Mouse (Mus musculus): ENCODE measurements around the gene Kcnd3. TPM values are rescaled to one million over a fixed set of nuclear protein-coding genes. Genes with fewer than 3 reads are reported as not detected.
A peak's percentile ranks its signal among the peaks of the same experiment; 100 is the strongest.

Kcnd3 gene
- total RNA-seq, 2 experiments from 2014 or later, result 40.5 to 63.4 TPM

DNA sequence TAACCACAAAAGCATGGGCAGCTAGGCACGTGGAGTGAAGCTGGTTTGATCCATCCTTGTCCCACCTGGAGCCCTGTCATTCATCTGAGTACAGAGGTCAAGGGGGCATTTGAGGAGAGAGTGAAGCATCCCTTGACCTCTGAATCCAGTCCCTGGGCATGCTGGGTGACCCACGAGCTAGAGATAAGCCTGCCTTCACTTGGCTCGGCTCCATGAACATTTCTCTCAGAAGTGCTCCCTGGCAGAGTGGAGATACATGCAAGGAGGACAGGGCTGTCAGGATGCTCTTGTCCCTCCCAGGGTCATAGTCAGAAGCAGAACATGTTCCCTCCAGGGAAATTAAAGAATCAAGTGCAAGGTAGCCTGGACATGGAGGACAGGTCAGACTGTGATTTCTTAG is 62.1 kb downstream of the Kcnd3 start:
- intact Hi-C loops (cut with DNase I), result no loop called here
- no peak for DNase-seq (ENCODE audit: low spot score in 2 of 2)

DNA sequence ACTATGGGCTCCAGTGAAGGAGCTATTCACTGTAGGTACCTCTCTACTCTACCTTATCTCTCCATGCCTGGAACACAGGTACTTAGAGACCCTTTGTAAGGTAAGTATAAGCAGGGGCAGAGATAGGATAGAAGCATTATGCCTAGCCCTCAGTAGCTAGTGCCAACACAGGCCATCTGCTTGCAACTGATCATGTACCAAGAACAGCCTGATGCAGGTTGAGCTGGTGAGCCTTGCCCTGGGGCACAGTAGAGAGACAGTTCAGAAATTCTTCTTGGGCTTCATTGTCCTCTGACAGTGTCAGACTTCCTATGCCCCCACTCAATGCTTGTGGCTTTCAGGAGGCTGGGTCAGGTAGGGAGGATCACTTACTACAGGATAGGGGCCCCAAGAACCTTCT is 62.9 kb downstream of the Kcnd3 start:
- intact Hi-C loops (cut with DNase I), result no loop called here

DNA sequence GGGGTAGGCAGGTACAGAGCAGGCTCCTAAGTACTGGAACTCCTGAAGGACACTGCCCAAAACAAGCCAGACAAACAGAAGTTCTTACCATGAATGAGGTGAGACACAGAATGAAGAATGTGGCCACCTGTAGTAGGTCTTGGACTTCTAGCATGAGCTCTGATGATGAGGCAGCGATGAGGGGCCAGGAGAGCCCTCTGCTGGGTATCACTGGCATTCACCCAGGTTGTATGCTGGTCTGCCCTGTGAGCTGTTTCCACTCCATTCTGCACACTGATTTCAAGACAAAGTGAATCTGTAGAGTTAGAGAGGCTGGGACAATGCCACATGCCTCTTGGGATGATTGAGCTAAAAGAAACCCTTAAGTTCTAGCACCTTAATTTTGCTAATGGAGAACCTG is 63.5 kb downstream of the Kcnd3 start:
- intact Hi-C loops (cut with DNase I), result no loop called here
- no peak for DNase-seq (ENCODE audit: low spot score in 2 of 2)

More for the DNA sequence above, 62.9 kb downstream of the Kcnd3 start:
- DNase-seq (ENCODE audit: low spot score in 2 of 2), result no peak

DNA sequence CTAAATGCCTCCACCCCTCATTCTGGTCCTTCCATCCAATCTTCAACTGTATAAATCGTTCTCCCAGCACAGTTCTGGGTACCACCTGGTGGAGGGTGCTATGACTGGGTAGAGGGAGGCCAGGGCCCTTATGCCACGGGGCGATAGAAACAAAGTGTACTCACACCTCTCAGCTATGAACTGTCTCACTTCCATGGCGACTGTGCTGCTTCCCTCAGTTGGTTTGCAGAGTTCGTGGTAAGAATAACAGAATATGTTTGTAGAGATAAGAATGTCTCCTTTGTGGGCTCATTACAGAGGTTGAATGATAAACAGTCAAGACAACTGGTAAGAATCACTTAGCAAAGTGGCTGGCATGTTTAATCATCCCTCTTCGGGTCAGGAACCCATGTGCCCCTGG is 68.3 kb downstream of the Kcnd3 start:
- no peak for DNase-seq (ENCODE audit: low spot score in 2 of 2)
- intact Hi-C loops (cut with DNase I), result no loop called here

DNA sequence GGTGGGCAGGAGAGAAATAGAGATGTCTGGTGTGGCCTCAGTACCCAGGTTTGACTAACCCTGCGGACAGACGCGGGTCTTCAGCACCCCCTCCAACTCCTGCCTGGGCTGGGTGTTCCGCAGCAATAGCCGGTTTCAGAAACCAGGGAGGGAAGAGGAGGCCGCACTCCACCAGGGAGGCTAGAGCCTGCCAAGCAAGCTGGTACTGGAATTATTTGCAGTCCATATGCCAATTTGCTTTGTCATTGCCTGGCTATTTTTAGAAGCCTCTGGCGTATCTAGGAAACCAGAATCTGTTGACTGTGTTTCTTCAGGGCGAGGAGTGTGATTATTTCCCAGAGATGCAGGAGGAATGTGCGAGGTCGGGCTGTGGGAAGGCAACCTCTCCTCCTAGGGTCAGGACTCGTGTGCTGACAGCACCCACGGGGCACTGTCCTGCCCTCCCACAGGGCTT is 69.1 kb downstream of the Kcnd3 start:
- peak; percentile 79 to 80 for DNase-seq (ENCODE audit: low spot score in 2 of 2)
- intact Hi-C loops (cut with DNase I), result no loop called here

DNA sequence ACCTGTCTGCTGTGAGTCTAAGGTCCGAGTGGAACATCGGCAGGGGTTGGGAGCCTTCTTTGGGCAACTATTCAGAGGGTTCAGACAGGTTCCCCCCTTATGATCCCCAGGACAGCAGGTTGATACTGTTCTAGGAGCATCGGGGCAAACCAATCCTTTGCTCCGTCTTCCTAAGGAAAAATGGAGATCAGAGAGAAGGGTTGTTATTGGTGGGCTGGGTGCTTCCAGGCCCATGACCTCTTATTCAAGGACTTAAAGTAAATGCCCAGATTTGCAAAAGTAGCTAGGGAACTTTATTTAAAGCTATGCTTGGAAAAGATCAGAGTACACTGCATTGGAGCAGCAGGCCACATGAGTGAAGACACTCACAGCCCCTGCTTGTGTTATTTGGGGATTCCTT is 69.5 kb downstream of the Kcnd3 start:
- intact Hi-C loops (cut with DNase I), result no loop called here
- no peak for DNase-seq (ENCODE audit: low spot score in 2 of 2)

DNA sequence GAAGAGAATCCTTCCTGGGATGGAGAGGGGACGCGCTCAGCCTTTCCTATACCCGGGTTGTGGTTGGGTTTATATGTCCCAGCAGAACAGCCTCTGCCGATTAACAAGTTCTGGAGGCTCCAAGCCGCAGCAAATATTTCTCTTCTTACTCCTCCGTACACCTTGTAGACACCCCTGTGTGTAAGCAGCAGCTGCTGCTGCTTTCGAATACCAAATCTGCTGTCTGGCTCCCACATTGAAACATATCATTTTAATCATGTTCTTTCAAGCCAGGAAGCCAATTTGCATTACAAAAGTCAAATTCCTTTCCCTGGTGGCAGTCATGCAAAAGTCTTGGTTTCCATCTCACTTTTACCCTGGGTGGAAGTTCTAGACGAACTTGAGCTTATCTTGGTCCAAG is 76.7 kb downstream of the Kcnd3 start:
- intact Hi-C loops (cut with DNase I), result loop anchor here (5.0 kb wide), 1 partner anchor 77 kb away; the partner anchor contains the start of gene Kcnd3
- no peak for DNase-seq (ENCODE audit: low spot score in 2 of 2)

DNA sequence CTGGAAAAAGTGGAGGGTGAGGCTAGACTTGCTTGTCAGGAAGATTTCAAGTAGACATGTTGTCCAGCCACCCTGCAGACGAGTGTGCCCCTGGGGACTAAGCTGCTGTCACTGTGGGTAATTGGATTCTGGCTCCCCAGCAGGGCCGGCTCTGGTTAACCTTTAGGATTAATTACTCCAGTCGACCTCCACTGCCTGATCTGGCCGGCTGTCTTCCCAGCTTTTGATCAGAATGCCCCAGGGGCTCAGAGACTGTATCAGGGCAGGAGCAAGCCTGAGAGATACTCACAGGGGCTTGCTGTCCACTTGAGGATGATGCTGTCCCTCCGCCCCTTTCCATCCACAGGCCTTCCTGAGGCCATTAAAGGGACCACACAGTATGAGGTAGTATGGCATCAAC is 77.6 kb downstream of the Kcnd3 start:
- intact Hi-C loops (cut with DNase I), result loop anchor here (5.0 kb wide), 2 partner anchors 38 to 77 kb away; partner anchors contain the start of gene Kcnd3
- DNase-seq (ENCODE audit: low spot score in 2 of 2), result no peak

DNA sequence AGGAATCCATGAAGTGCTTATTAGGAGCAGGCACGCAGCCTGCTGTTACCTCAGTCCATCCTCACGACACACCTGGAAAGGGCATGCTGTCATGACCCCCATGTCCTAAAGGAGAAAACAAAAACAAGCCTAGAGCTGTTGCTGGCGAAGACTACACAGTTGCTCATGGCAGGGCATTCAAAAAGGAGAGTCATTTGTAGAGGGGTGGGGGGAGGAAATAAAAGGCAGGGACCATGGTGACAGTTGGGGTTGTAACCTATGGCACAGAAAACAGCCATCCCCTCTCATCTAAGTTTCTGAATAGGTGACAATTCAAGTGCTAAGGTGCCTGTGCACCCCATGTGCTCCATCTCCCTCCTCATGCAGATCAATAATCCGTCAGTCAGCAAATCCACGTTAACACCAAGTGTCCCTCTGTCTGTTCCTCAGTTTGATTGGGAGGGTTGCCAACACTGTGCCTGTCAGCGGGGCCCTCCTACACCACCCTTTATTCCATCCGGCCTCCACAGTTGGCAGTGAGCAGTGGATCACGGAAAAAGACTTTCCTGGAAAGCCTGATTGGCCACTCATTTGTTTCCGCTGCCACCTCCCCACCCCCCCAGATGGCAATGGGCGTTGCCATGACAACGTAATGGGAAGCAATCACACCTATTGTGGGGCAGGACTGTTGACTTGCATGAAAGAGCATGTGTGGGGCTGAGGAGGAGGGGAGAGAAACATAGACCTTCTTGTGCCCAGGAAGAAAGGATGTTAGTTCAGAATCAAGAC is 78.4 kb downstream of the Kcnd3 start:
- intact Hi-C loops (cut with DNase I), result loop anchor here (5.0 kb wide), 1 partner anchor 37 kb away; no protein-coding TSS in a partner anchor
- DNase-seq (ENCODE audit: low spot score in 2 of 2), result peak; percentile 69 to 72

DNA sequence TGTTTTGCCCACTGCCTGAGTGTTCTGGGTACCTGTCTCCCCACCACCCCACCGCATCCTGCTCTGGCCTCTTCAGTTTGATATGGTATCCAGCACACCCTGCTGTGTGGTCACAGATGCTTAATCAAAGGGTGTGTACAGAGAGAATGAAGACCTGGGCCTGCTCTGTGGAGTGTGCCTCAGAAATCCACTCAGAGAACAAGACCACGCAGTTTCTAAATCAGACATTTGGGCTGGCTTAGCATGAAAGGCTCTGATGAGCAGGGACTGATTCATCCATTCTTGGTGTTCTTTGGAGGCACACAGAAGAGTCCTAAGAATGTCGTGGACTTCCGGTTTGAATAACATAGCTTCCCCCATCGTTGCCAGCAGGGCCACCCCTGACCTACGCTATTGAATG is 86.3 kb downstream of the Kcnd3 start:
- no peak for DNase-seq (ENCODE audit: low spot score in 2 of 2)
- intact Hi-C loops (cut with DNase I), result no loop called here

DNA sequence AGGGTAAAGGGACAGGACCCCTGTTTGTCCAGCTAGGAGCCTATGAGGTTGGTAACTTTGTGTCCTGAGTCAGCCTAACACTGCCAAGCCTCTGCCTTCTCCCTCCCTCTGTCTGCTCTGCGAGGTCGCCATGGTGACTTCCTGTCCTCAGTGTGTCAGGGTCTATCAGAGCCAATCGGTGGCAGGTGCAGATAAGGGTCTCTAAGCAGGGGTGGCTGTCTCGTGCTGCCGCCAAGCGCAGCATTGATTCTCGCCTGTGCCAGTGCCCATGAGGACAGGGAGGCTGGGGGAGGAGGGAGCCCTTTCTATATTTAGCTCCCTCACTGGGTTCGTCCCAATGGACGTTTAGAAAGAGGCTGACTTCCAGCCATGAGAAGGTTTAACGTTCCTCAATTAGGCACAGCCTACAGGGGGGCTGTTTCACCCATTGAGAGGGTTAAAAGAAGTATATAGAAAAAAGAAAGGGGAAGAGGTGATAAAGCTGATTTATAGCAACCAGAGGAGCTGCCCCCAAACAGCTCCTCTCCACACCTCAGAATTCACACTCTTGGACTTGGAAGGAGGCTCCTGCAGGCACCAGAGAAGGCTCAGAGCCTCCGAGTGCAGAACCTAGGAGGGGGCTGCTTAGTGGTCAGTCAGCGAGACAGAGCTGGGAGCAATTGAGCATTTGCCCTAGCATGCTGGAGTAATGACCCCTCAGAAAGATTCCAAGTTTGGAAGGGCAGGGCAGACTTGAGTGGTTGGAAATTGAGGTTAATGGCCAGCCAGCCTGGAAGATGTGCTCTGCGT is 86.9 kb downstream of the Kcnd3 start:
- intact Hi-C loops (cut with DNase I), result no loop called here
- DNase-seq (ENCODE audit: low spot score in 2 of 2), result no peak

DNA sequence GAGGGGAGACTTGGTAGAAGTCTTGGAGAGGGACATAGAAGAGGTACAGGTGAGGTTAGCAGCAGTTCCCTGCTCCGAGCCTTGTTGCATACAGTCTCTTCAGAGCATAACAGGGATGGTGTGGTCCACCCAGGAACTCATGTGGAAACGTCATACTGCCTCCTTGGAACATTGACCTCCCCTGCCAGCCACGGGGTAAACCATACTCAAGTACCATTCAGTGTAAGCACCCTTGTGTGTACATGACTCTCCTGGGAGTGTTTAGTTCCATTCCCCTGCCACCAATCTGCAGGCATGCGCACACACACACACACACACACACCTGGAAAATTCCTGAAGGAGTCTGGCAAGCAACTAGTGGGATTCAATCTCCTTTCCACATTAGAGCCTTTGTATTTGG is 90.6 kb downstream of the Kcnd3 start:
- DNase-seq (ENCODE audit: low spot score in 2 of 2), result no peak

DNA sequence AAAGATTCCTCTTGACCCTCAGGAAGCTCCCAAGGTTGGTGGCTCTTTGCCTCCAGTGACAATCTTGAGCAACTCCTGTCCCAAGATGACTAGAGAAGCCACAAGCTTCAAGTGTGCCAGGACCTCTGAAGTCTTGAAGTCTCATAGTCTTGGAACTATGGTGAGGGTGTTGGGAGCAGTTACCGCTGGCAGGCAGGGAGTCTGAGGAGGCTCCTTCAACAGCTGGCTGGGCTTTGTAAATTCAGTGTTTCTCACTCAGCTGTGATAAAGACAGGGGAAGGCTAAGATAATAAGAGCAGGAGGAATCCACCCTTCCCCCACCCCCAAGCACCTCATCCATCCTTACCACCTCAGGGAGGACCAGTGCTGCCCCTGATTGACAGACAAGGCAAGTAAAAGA is 92.0 kb downstream of the Kcnd3 start:
- intact Hi-C loops (cut with DNase I), result no loop called here
- DNase-seq (ENCODE audit: low spot score in 2 of 2), result no peak

More for the DNA sequence above, 90.6 kb downstream of the Kcnd3 start:
- intact Hi-C loops (cut with DNase I), result no loop called here

DNA sequence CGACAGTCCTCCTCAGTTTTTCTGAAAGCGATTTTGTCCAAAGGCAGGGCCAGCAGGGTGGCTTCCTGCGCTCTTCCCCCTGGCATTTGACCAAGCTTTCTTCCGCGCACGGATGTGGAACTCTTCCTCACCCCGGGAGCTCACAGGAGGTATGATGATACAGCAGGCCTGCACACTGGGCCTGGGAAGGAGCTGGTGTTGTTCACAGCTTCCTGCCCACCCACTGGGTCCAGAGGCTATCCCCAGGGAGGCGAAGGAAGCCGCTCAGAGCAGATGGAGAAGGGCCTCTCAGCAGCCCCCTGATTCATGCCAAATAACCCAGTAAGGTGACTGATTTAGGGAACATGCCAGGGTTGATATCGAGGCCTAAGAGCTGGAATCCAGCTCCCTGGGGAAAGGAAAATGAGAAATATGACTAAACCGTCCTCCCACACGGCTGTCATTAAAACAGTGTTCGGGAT is 94.5 kb downstream of the Kcnd3 start:
- no peak for DNase-seq (ENCODE audit: low spot score in 2 of 2)
- intact Hi-C loops (cut with DNase I), result no loop called here

DNA sequence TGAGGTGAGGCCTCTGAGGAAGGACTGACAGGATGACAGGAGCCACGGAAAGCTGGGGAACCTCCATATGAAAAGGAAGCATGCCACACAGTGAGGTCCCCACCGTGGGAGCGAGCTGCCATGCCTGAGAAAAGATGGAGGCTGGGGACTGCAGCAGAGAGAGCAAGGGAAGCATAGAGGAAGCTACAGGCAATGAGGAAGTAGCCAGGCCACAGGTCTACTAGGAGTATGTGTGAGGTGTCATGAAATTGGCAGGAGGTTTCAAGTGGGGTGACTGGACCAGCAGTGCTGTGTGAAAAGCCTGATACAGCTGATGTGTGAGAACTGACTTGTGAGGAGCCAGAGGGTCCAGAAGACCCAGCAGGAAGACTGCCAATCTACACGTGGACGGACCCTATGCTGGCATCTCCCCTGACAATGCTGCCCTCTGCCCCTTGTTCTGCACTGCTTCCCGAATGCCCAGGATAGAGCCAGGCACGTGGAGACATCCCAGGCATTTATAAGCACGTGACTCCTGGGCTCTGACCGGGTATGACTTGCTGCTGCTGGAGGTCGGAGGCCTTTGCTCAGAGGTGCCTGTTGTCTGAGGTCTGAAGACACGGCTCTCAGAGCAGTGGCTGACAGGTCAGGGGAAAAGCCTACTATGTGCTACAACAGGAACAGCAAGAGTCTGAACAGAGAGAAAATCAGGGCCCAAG is 96.1 kb downstream of the Kcnd3 start:
- intact Hi-C loops (cut with DNase I), result no loop called here
- DNase-seq (ENCODE audit: low spot score in 2 of 2), result no peak

DNA sequence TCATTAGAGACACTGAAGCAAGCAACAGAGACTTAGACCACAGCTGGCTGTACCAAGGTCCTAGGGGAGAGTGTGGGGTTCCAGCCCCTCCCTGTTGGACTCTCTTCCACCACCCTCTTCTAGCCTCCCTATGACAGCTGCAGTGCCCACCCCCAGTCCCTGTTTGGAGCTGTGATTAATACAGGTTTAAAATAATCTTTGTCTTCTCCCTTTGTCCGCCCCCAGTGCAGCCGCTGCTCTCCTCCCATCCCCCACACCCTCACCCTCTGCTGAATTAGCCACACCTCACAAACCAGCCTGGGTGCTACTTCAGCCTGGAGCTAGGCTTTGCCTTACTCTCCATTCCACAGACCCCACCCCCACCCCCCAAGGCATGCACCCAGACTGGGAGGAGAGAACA is 107.3 kb downstream of the Kcnd3 start:
- DNase-seq (ENCODE audit: low spot score in 2 of 2), result peak; percentile 56 to 66
- intact Hi-C loops (cut with DNase I), result no loop called here

DNA sequence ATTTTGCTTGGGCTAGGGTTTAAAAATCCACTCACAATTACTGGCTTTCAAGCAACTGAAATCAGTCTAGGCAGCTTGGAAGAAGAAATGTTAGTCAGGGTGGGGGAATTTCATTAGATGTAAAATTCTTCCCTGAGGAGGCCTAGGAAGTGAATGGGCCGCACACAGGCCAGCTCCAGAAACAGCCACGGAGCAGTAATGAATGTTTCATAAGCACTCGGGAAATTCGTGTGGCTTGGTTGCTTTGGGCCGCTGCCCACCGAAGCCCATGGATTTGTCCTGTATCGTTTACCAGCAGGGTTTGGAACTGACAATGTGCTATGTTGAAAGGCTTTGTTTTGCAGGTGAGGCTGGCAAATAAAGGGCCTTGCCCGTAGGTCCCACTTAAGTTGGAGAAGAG is 114.8 kb downstream of the Kcnd3 start:
- intact Hi-C loops (cut with DNase I), result loop anchor here (5.0 kb wide), 1 partner anchor 35 kb away; no protein-coding TSS in a partner anchor
- no peak for DNase-seq (ENCODE audit: low spot score in 2 of 2)

DNA sequence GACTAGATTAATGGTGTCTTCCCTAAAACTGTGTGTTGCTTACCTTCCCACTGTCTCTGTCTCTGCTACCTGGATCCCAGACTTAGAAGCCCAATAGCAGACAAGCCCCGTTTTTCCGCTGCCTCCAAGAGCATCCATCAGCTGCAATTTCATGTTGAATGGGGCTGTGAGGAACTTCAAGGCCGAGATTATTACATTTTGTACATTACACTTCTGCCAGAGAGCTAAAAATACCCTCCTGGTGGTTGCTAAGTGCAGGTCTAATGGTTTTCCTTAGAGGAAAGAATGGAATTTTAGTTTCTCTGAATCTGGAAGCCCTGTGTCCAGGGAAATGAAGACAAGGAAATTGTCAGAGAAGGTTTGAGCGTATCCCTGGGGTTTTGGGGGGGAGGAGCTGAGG is 115.3 kb downstream of the Kcnd3 start:
- intact Hi-C loops (cut with DNase I), result loop anchor here (5.0 kb wide), 1 partner anchor 35 kb away; no protein-coding TSS in a partner anchor
- DNase-seq (ENCODE audit: low spot score in 2 of 2), result no peak

DNA sequence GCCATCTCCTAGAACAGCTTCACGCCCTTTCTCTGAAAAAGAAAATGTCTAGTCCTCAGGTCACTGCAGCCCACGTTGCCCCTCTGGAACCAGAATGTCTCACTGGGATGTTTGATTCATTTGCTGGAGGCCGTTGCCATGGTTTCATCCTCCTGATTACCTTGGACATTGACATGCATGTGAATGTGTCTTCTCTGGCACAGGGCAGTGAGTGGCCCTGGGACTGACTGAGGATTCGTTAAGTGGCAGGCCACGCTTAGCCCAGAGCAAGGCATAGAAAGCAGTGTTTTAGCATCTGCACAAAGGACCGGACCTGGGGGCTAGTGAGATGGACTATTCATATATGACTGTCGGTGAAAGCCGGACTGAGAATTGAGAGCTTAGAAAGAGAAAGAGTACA is 116.3 kb downstream of the Kcnd3 start:
- no peak for DNase-seq (ENCODE audit: low spot score in 2 of 2)
- intact Hi-C loops (cut with DNase I), result loop anchor here (5.0 kb wide), 1 partner anchor 36 kb away; no protein-coding TSS in a partner anchor

DNA sequence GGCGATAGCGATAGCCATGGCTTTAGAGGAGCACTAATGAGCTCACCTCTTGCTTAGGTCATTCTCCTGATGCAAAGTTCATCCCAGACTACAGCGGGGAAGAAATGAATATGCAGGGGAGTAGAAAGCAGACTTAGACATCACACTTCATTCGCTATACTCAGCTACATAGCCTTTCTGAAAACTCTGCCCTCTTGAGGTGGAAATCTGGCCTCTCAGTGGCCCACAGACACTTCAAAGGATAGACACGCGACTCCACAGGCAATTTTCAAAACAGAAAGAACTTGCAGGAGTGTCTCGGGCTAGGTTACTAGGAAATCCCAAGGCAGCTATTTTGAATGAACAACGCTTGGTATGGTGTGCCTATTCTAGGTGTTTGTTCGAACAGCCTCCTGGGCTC is 116.7 kb downstream of the Kcnd3 start:
- intact Hi-C loops (cut with DNase I), result loop anchor here (5.0 kb wide), 1 partner anchor 37 kb away; no protein-coding TSS in a partner anchor
- DNase-seq (ENCODE audit: low spot score in 2 of 2), result no peak
